Mouse (Mus musculus) CH12.LX (cell line): ENCODE data around the gene Noxo1.
A peak's percentile ranks its signal among the peaks of the same experiment; 100 is the strongest.

ENCODE experiments used
- CHD2 ChIP-seq: IDR thresholded peaks from 2 replicates; pipeline ENCODE4 v1.6.1; 2011; ENCODE audit warnings: low read length, improper control_type of control experiment
- CTCF ChIP-seq, 2 experiments: IDR thresholded peaks in 1 of 2; conservative IDR thresholded peaks in 1 of 2; 2 replicates each; pipeline ENCODE4 v1.5.1; 2011 to 2012; ENCODE audit warnings: low read depth in 2 of 2, low read length in 2 of 2, improper control_type of control experiment in 1 of 2, inconsistent platforms in 1 of 2, mild to moderate bottlenecking in 1 of 2, moderate library complexity in 1 of 2
- E2F4 ChIP-seq: IDR thresholded peaks from 2 replicates; pipeline ENCODE4 v1.6.1; 2011; ENCODE audit warnings: low read depth, low read length, improper control_type of control experiment; ENCODE audit not compliant: insufficient replicate concordance
- EP300 ChIP-seq: IDR thresholded peaks from 2 replicates; pipeline ENCODE4 v1.6.1; 2011; ENCODE audit warnings: low read length, improper control_type of control experiment
- MAX ChIP-seq: IDR thresholded peaks from 2 replicates; pipeline ENCODE4 v1.6.1; 2011; ENCODE audit warnings: low read length, improper control_type of control experiment
- MEF2A ChIP-seq: IDR thresholded peaks from 2 replicates; pipeline ENCODE4 v1.6.1; 2014; ENCODE audit warnings: low read depth, mild to moderate bottlenecking, inconsistent platforms, low read length, improper control_type of control experiment, borderline replicate concordance
- MYC ChIP-seq: IDR thresholded peaks from 2 replicates; pipeline ENCODE4 v1.6.1; 2011; ENCODE audit warnings: low read depth, mild to moderate bottlenecking, improper control_type of control experiment, low read length
- POLR2A ChIP-seq: IDR thresholded peaks from 2 replicates; pipeline ENCODE4 v1.6.1; 2011; ENCODE audit warnings: low read depth, mild to moderate bottlenecking, improper control_type of control experiment, low read length
- SIN3A ChIP-seq: IDR thresholded peaks from 2 replicates; pipeline ENCODE4 v1.6.1; 2012; ENCODE audit warnings: low read length, improper control_type of control experiment, inconsistent platforms
- USF1 ChIP-seq: IDR thresholded peaks from 2 replicates; pipeline ENCODE4 v1.6.1; 2014; ENCODE audit warnings: low read depth, mild to moderate bottlenecking, inconsistent platforms, low read length, improper control_type of control experiment
- USF2 ChIP-seq: conservative IDR thresholded peaks from 2 replicates; pipeline ENCODE4 v1.6.1; 2011; ENCODE audit warnings: low read depth, low read length, improper control_type of control experiment

GRCm38 (mm10) chr17:24686514-24686913 is 9.5 kb upstream of the Noxo1 start:
- TF ChIP-seq MEF2A (no peak), EP300 (no peak), CTCF (conservative IDR thresholded peaks at IDR 0.05 in 1 of 2, IDR thresholded peaks at IDR 0.05 in 1 of 2; ENCODE audit: low read depth in 2 of 2, low read length in 2 of 2) (no peak), USF2 (no peak), POLR2A (no peak), CHD2 (no peak), SIN3A (0 out of 2 replicates have a peak, but pooled peaks have one; percentile 29), E2F4 (no peak), USF1 (peak; percentile 22; the same call in 1 of the 2 replicates), MYC (0 out of 2 replicates have a peak, but pooled peaks have one; percentile 29), MAX (no peak)
